Mouse (Mus musculus): ENCODE results near the gene Erich6.
"Not testable (repeated sequence)": the region's sequence is repeated elsewhere in the genome, so short reads cannot be mapped to it uniquely, and the experiment has no call there.

Erich6 gene

GRCm38 (mm10) chr3:58647179-58647578, 10.2 kb upstream of the Erich6 start:
- DNase-seq (ENCODE audit: extremely low read depth, low read depth): no peak

GRCm38 (mm10) chr3:58646180-58646579, 9.2 kb upstream of the Erich6 start:
- no peak for DNase-seq (ENCODE audit: extremely low read depth, low read depth)

GRCm38 (mm10) chr3:58631693-58632092, 5.3 kb downstream of the Erich6 start:
- DNase-seq (ENCODE audit: extremely low read depth, low read depth): no peak

GRCm38 (mm10) chr3:58624981-58625380, 12.0 kb downstream of the Erich6 start:
- no peak for DNase-seq (ENCODE audit: extremely low read depth, low read depth)

GRCm38 (mm10) chr3:58622665-58623394, 14.2 kb downstream of the Erich6 start:
- DNase-seq (ENCODE audit: extremely low read depth, low read depth): no peak

- no peak for DNase-seq (ENCODE audit: extremely low read depth, low read depth)
These were observed 15.9 kb downstream of the Erich6 start for GRCm38 (mm10) chr3:58621066-58621465.

GRCm38 (mm10) chr3:58609985-58610384, 27.0 kb downstream of the Erich6 start:
- no peak for DNase-seq (ENCODE audit: extremely low read depth, low read depth)

- no peak for DNase-seq (ENCODE audit: extremely low read depth, low read depth)
These were observed 28.5 kb downstream of the Erich6 start for GRCm38 (mm10) chr3:58608506-58608905.

- no peak for DNase-seq (ENCODE audit: extremely low read depth, low read depth)
These were observed 43.4 kb downstream of the Erich6 start for GRCm38 (mm10) chr3:58593623-58594022.

- not testable (repeated sequence) for DNase-seq (ENCODE audit: extremely low read depth, low read depth)
These were observed 44.3 kb downstream of the Erich6 start for GRCm38 (mm10) chr3:58592666-58593065.

- DNase-seq (ENCODE audit: extremely low read depth, low read depth): not testable (repeated sequence)
These were observed 46.5 kb downstream of the Erich6 start for GRCm38 (mm10) chr3:58590544-58590943.

- peak; percentile 70 for DNase-seq (ENCODE audit: extremely low read depth, low read depth)
These were observed 54.1 kb downstream of the Erich6 start for GRCm38 (mm10) chr3:58582788-58583426.

- DNase-seq (ENCODE audit: extremely low read depth, low read depth): no peak
These were observed 54.7 kb downstream of the Erich6 start for GRCm38 (mm10) chr3:58582297-58582696.

- no peak for DNase-seq (ENCODE audit: extremely low read depth, low read depth)
These were observed 55.5 kb downstream of the Erich6 start for GRCm38 (mm10) chr3:58581530-58581929.

GRCm38 (mm10) chr3:58577506-58578050, 59.4 kb downstream of the Erich6 start:
- peak; percentile 27 for DNase-seq (ENCODE audit: extremely low read depth, low read depth)

GRCm38 (mm10) chr3:58577067-58577503, 59.9 kb downstream of the Erich6 start:
- peak; percentile 29 for DNase-seq (ENCODE audit: extremely low read depth, low read depth)

GRCm38 (mm10) chr3:58576137-58577066, 60.6 kb downstream of the Erich6 start, which contains the start of gene Selenot:
Selenot (plus strand) TSS chr3:58576636.
- peak; percentile 85 for DNase-seq (ENCODE audit: extremely low read depth, low read depth)

GRCm38 (mm10) chr3:58570821-58571220, 66.2 kb downstream of the Erich6 start:
- no peak for DNase-seq (ENCODE audit: extremely low read depth, low read depth)

Data from MEL-GATA-1-ER (cell line).